Mouse (Mus musculus) c-Kit-positive CD71-positive TER-119-positive erythroid progenitor cells, embryonic 14.5 days (primary cell): Measurements from ENCODE around the gene Acap1.
"Not testable (repeated sequence)": the region's sequence is repeated elsewhere in the genome, so short reads cannot be mapped to it uniquely, and the experiment has no call there.

ENCODE experiments used
- DNase-seq: peaks from one replicate; pipeline ENCODE4 v3.0.0-alpha.2; 2013; ENCODE audit warnings: low spot score

The Acap1 gene

GRCm38 (mm10) chr11:69895291-69895690 is at the start of gene Acap1:
TSS of gene Acap1 (minus strand) at chr11:69895539.
- DNase-seq: no peak

- DNase-seq: no peak
These were observed 45.6 kb upstream of the Acap1 start for GRCm38 (mm10) chr11:69940962-69941361.

GRCm38 (mm10) chr11:69939731-69940130 is 44.4 kb upstream of the Acap1 start:
- DNase-seq: no peak

- no peak for DNase-seq
These were observed 43.8 kb upstream of the Acap1 start for GRCm38 (mm10) chr11:69939181-69939580.

- DNase-seq: no peak
These were observed 43.2 kb upstream of the Acap1 start for GRCm38 (mm10) chr11:69938401-69938979.

GRCm38 (mm10) chr11:69937834-69938233 is 42.5 kb upstream of the Acap1 start:
- DNase-seq: no peak

- DNase-seq: no peak
These were observed 42.0 kb upstream of the Acap1 start for GRCm38 (mm10) chr11:69937385-69937784.

- no peak for DNase-seq
These were observed 41.5 kb upstream of the Acap1 start for GRCm38 (mm10) chr11:69936714-69937347.

GRCm38 (mm10) chr11:69936156-69936555 is 40.8 kb upstream of the Acap1 start:
- DNase-seq: no peak

- peak; percentile 43 for DNase-seq
These were observed 40.0 kb upstream of the Acap1 start, which contains the start of gene Ybx2 for GRCm38 (mm10) chr11:69935137-69935879. TSS of gene Ybx2 (plus strand) at chr11:69935796.

- no peak for DNase-seq
These were observed 39.3 kb upstream of the Acap1 start for GRCm38 (mm10) chr11:69934681-69935080.

GRCm38 (mm10) chr11:69934169-69934568 is 38.8 kb upstream of the Acap1 start:
- DNase-seq: peak; percentile 91

- DNase-seq: no peak
These were observed 37.7 kb upstream of the Acap1 start for GRCm38 (mm10) chr11:69933066-69933465.

GRCm38 (mm10) chr11:69932254-69932653 is 36.9 kb upstream of the Acap1 start:
- no peak for DNase-seq

- DNase-seq: no peak
These were observed 36.4 kb upstream of the Acap1 start for GRCm38 (mm10) chr11:69931769-69932168.

- DNase-seq: no peak
These were observed 35.7 kb upstream of the Acap1 start for GRCm38 (mm10) chr11:69930967-69931537.

GRCm38 (mm10) chr11:69930176-69930575 is 34.8 kb upstream of the Acap1 start:
- DNase-seq: not testable (repeated sequence)

- no peak for DNase-seq
These were observed 34.4 kb upstream of the Acap1 start for GRCm38 (mm10) chr11:69929712-69930111.

- no peak for DNase-seq
These were observed 32.2 kb upstream of the Acap1 start for GRCm38 (mm10) chr11:69927501-69927900.

GRCm38 (mm10) chr11:69922796-69923195 is 27.5 kb upstream of the Acap1 start:
- no peak for DNase-seq

- DNase-seq: no peak
These were observed 26.8 kb upstream of the Acap1 start for GRCm38 (mm10) chr11:69922012-69922756.
